Mouse (Mus musculus) CH12.LX (cell line): ENCODE data around the gene Mroh2a. TPM values are rescaled to one million over a fixed set of nuclear protein-coding genes. Genes with fewer than 3 reads are reported as not detected.

ENCODE experiments used
- DNase-seq: peaks from one replicate; pipeline ENCODE4 v3.0.0-alpha.2; 2013; ENCODE audit errors: extremely low read depth
- H3K27ac ChIP-seq: 2 replicates; pipeline ENCODE4 v1.5.1; 2012; ENCODE audit warnings: low read depth, mild to moderate bottlenecking, control low read depth, moderate library complexity; ENCODE audit not compliant: insufficient read depth
- H3K27me3 ChIP-seq: replicated peaks from 2 replicates; pipeline ENCODE3; 2012; ENCODE audit warnings: inconsistent platforms
- H3K36me3 ChIP-seq, 2 experiments: replicated peaks in 1 of 2; 2 replicates each; pipeline versions ENCODE3 to v1.6.1; 2012; ENCODE audit warnings: inconsistent platforms in 1 of 2, low read length in 1 of 2, mild to moderate bottlenecking in 1 of 2, mixed read lengths in 1 of 2, moderate library complexity in 1 of 2; ENCODE audit not compliant: control insufficient read depth in 1 of 2, insufficient read depth in 1 of 2
- H3K4me1 ChIP-seq, 2 experiments: 2 replicates each; pipeline ENCODE4 v1.6.1; 2012; ENCODE audit warnings: inconsistent platforms in 1 of 2, moderate library complexity in 1 of 2; ENCODE audit not compliant: insufficient read depth in 2 of 2, control insufficient read depth in 1 of 2
- H3K4me2 ChIP-seq: 2 replicates; pipeline ENCODE4 v1.6.1; 2012; ENCODE audit warnings: low read depth, mild to moderate bottlenecking, control low read depth; ENCODE audit not compliant: poor library complexity, insufficient read depth, severe bottlenecking
- H3K4me3 ChIP-seq, 3 experiments: fragments of 150-350 bp in 1 of 3; sonication (generic) in 1 of 3; replicated peaks in 1 of 3; 2 replicates each; pipeline versions ENCODE3 to v1.5.1; 2011 to 2012; ENCODE audit warnings: low read depth in 2 of 3, low read length in 2 of 3, mild to moderate bottlenecking in 2 of 3, moderate library complexity in 2 of 3, control low read depth in 1 of 3, improper control_type of control experiment in 1 of 3, inconsistent platforms in 1 of 3, mixed read lengths in 1 of 3; ENCODE audit not compliant: poor library complexity in 1 of 3
- H3K79me2 ChIP-seq: replicated peaks from 2 replicates; pipeline ENCODE4 v1.6.1; 2012; ENCODE audit warnings: mild to moderate bottlenecking, moderate library complexity; ENCODE audit not compliant: control insufficient read depth, poor library complexity, insufficient read depth, severe bottlenecking; ENCODE audit errors: extremely low read depth
- H3K9ac ChIP-seq: 2 replicates; pipeline ENCODE4 v1.6.1; 2012; ENCODE audit warnings: low read depth, mild to moderate bottlenecking, control low read depth, moderate library complexity; ENCODE audit not compliant: insufficient read depth
- H3K9me3 ChIP-seq: replicated peaks from 2 replicates; pipeline ENCODE3; 2012; ENCODE audit warnings: low read length, inconsistent platforms, mixed read lengths
- BHLHE40 ChIP-seq: IDR thresholded peaks from 2 replicates; pipeline ENCODE4 v1.6.1; 2011; ENCODE audit warnings: mild to moderate bottlenecking, low read depth, low read length, improper control_type of control experiment
- CHD2 ChIP-seq: IDR thresholded peaks from 2 replicates; pipeline ENCODE4 v1.6.1; 2011; ENCODE audit warnings: low read length, improper control_type of control experiment
- ELF1 ChIP-seq: IDR thresholded peaks from 2 replicates; pipeline ENCODE4 v1.6.1; 2014; ENCODE audit warnings: low read depth, mild to moderate bottlenecking, inconsistent platforms, low read length, improper control_type of control experiment
- GABPA ChIP-seq: IDR thresholded peaks from 2 replicates; pipeline ENCODE4 v1.6.1; 2012; ENCODE audit warnings: low read depth, low read length, improper control_type of control experiment, inconsistent platforms; ENCODE audit not compliant: insufficient replicate concordance
- HCFC1 ChIP-seq: IDR thresholded peaks from 2 replicates; pipeline ENCODE4 v1.6.1; 2012; ENCODE audit warnings: low read depth, mild to moderate bottlenecking, inconsistent platforms, low read length, improper control_type of control experiment
- IRF4 ChIP-seq: IDR thresholded peaks from 2 replicates; pipeline ENCODE4 v1.6.1; 2014; ENCODE audit warnings: low read depth, mild to moderate bottlenecking, inconsistent platforms, low read length, improper control_type of control experiment
- JUN ChIP-seq: IDR thresholded peaks from 2 replicates; pipeline ENCODE4 v1.6.1; 2011; ENCODE audit warnings: low read depth, mild to moderate bottlenecking, low read length, improper control_type of control experiment, moderate library complexity; ENCODE audit not compliant: insufficient read depth
- JUND ChIP-seq: conservative IDR thresholded peaks from 2 replicates; pipeline ENCODE4 v1.6.1; 2011; ENCODE audit warnings: low read depth, low read length, improper control_type of control experiment
- KAT2A ChIP-seq: IDR thresholded peaks from 2 replicates; pipeline ENCODE4 v1.6.1; 2012; ENCODE audit warnings: low read length, improper control_type of control experiment, inconsistent platforms; ENCODE audit not compliant: insufficient replicate concordance
- MAZ ChIP-seq: IDR thresholded peaks from 2 replicates; pipeline ENCODE4 v1.6.1; 2012; ENCODE audit warnings: low read depth, mild to moderate bottlenecking, inconsistent platforms, low read length, improper control_type of control experiment, moderate library complexity
- MXI1 ChIP-seq: IDR thresholded peaks from 2 replicates; pipeline ENCODE4 v1.6.1; 2011; ENCODE audit warnings: mild to moderate bottlenecking, low read depth, low read length, improper control_type of control experiment
- MYC ChIP-seq: IDR thresholded peaks from 2 replicates; pipeline ENCODE4 v1.6.1; 2011; ENCODE audit warnings: low read depth, mild to moderate bottlenecking, improper control_type of control experiment, low read length
- NELFE ChIP-seq: IDR thresholded peaks from 2 replicates; pipeline ENCODE4 v1.6.1; 2011; ENCODE audit warnings: low read depth, low read length, improper control_type of control experiment
- PAX5 ChIP-seq: IDR thresholded peaks from 2 replicates; pipeline ENCODE4 v1.6.1; 2012; ENCODE audit warnings: low read length, inconsistent platforms, mixed read lengths
- POLR2A ChIP-seq: IDR thresholded peaks from 2 replicates; pipeline ENCODE4 v1.6.1; 2011; ENCODE audit warnings: low read depth, mild to moderate bottlenecking, improper control_type of control experiment, low read length
- POLR2AphosphoS2 ChIP-seq: IDR thresholded peaks from 2 replicates; pipeline ENCODE4 v1.6.1; 2011; ENCODE audit warnings: low read depth, low read length, improper control_type of control experiment
- RAD21 ChIP-seq: IDR thresholded peaks from 2 replicates; pipeline ENCODE4 v1.6.1; 2011; ENCODE audit warnings: low read depth, mild to moderate bottlenecking, low read length, improper control_type of control experiment, moderate library complexity
- RCOR1 ChIP-seq: conservative IDR thresholded peaks from 2 replicates; pipeline ENCODE4 v1.6.1; 2012; ENCODE audit warnings: low read depth, mild to moderate bottlenecking, inconsistent platforms, low read length, improper control_type of control experiment
- SIN3A ChIP-seq: IDR thresholded peaks from 2 replicates; pipeline ENCODE4 v1.6.1; 2012; ENCODE audit warnings: low read length, improper control_type of control experiment, inconsistent platforms
- SMC3 ChIP-seq: IDR thresholded peaks from 2 replicates; pipeline ENCODE4 v1.6.1; 2011; ENCODE audit warnings: low read depth, low read length, improper control_type of control experiment
- TBP ChIP-seq: conservative IDR thresholded peaks from 2 replicates; pipeline ENCODE4 v1.6.1; 2011; ENCODE audit warnings: low read depth, low read length, improper control_type of control experiment
- USF2 ChIP-seq: conservative IDR thresholded peaks from 2 replicates; pipeline ENCODE4 v1.6.1; 2011; ENCODE audit warnings: low read depth, low read length, improper control_type of control experiment
- ZC3H11A ChIP-seq: IDR thresholded peaks from 2 replicates; pipeline ENCODE4 v1.6.1; 2012; ENCODE audit warnings: low read depth, mild to moderate bottlenecking, inconsistent platforms, low read length, improper control_type of control experiment
- ZKSCAN1 ChIP-seq: IDR thresholded peaks from 2 replicates; pipeline ENCODE4 v1.6.1; 2012; ENCODE audit warnings: low read depth, inconsistent platforms, low read length, improper control_type of control experiment, borderline replicate concordance
- ZMIZ1 ChIP-seq: IDR thresholded peaks from 2 replicates; pipeline ENCODE4 v1.6.1; 2012; ENCODE audit warnings: low read depth, mild to moderate bottlenecking, inconsistent platforms, low read length, improper control_type of control experiment
- ZNF384 ChIP-seq: IDR thresholded peaks from 2 replicates; pipeline ENCODE4 v1.6.1; 2012; ENCODE audit warnings: low read depth, low read length, improper control_type of control experiment, inconsistent platforms
- dilution Hi-C: fragments of 300-500 bp; cut with MboI; formaldehyde crosslinking; loops from 2 replicates; pipeline ENCODE4 v1.14.3; 2020; ENCODE audit warnings: low sequenced_read_pairs; ENCODE audit not compliant: extremely low pct_unique_long_range_greater_than_20kb, extremely low pct_ligation_motif_present
- in situ Hi-C: fragments of 300-500 bp; cut with MboI; formaldehyde crosslinking; loops from 3 replicates; pipeline ENCODE4 v1.14.3; 2019; ENCODE audit warnings: low sequenced_read_pairs, low pct_ligation_motif_present, low pct_unique_long_range_greater_than_20kb, mixed read lengths
- polyA plus RNA-seq: library from polyadenylated mRNA; unstranded; fragments of >175 nt; gene quantifications from 2 replicates; pipeline ENCODE4 v1.2.1, GENCODE M21; 2012; ENCODE audit warnings: low read depth; ENCODE audit not compliant: insufficient read length
- total RNA-seq, 2 experiments: library from RNA; depleted of rRNA; stranded (reverse); fragments of 300-350 nt in 1 of 2; fragments of >200 nt in 1 of 2; gene quantifications; 2 replicates each; pipeline ENCODE4 v1.2.3; 2012 to 2014

Gene Mroh2a
- total and polyA plus RNA-seq, 3 experiments: 0.17 to 1.0 TPM; not detected in 1

- Histone ChIP-seq H3K27me3 (no peaks in the 10 kb centered on the region), H3K27ac (no peak overlapping the region), H3K4me2 (no peak overlapping the region)
- TF ChIP-seq GABPA: no peak
- no peak for TF ChIP-seq MYC
- TF ChIP-seq ZC3H11A: no peak
- TF ChIP-seq CHD2: no peak
- no peak for TF ChIP-seq ZMIZ1
- no peak for TF ChIP-seq SMC3
- TF ChIP-seq PAX5: no peak
- TF ChIP-seq KAT2A: no peak
- TF ChIP-seq RAD21: no peak
- TF ChIP-seq ELF1: no peak
- TF ChIP-seq TBP: no peak
- TF ChIP-seq IRF4: no peak
- TF ChIP-seq MAZ: no peak
- TF ChIP-seq, all 38 proteins: peak for 0
- Histone ChIP-seq H3K4me1 (peaks cover 0 to 18% of the 10 kb centered on the region in 2 experiments; a peak in 2 of 4 replicates), H3K4me3 (no peak overlapping the region), H3K9me3 (no peaks in the 10 kb centered on the region), H3K9ac (no peak overlapping the region), H3K79me2 (no peaks in the 10 kb centered on the region), H3K36me3 (peaks cover 0 to 2% of the 10 kb centered on the region in 2 experiments)
- in situ Hi-C loops (no loop called here), dilution Hi-C loops (no loop called here)
- no peak for DNase-seq
These were observed 31.1 kb upstream of the Mroh2a start for GRCm38 (mm10) chr1:88195687-88196086.

DNA sequence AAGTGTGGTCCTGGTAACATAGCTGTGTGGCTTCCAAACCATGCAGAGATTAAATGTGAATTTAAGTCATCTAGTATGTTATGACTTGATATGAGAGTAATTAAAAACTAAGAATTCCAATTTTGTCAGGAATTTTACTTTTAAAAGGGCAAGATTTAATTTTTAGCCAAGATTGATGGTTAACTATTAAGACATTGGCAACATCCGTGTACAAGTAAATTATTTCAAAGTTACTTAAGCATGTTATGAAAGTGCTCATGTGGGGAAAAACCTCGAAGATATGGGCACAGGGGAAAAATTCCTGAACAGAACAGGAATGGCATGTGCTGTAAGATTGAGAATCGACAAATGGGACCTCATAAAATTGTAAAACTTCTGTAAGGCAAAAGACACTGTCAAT is 29.3 kb upstream of the Mroh2a start:
- Histone ChIP-seq H3K79me2 (no peaks in the 10 kb centered on the region), H3K27me3 (no peaks in the 10 kb centered on the region), H3K9me3 (no peaks in the 10 kb centered on the region), H3K4me3 (no peak overlapping the region), H3K27ac (no peak overlapping the region), H3K4me2 (no peak overlapping the region), H3K9ac (no peak overlapping the region), H3K36me3 (peaks cover 0 to 2% of the 10 kb centered on the region in 2 experiments), H3K4me1 (peaks cover 0 to 11% of the 10 kb centered on the region in 2 experiments; a peak in 2 of 4 replicates)
- TF ChIP-seq MXI1 (no peak), MAZ (no peak), JUND (no peak), SIN3A (no peak), HCFC1 (no peak), ZNF384 (no peak), NELFE (no peak), BHLHE40 (no peak), JUN (no peak), RCOR1 (no peak), USF2 (no peak), IRF4 (no peak), POLR2A (no peak), ZKSCAN1 (no peak), GABPA (no peak), SMC3 (no peak), ELF1 (no peak), ZMIZ1 (no peak), RAD21 (no peak), POLR2AphosphoS2 (no peak)
- no peak for DNase-seq
- dilution Hi-C loops (no loop called here), in situ Hi-C loops (no loop called here)
